Mouse (Mus musculus): ENCODE measurements around the gene Ric1. TPM values are rescaled to one million over a fixed set of nuclear protein-coding genes. Genes with fewer than 3 reads are reported as not detected.

Ric1 gene
- polyA plus RNA-seq, 1 experiment from 2014 or later: 7.6 TPM

DNA sequence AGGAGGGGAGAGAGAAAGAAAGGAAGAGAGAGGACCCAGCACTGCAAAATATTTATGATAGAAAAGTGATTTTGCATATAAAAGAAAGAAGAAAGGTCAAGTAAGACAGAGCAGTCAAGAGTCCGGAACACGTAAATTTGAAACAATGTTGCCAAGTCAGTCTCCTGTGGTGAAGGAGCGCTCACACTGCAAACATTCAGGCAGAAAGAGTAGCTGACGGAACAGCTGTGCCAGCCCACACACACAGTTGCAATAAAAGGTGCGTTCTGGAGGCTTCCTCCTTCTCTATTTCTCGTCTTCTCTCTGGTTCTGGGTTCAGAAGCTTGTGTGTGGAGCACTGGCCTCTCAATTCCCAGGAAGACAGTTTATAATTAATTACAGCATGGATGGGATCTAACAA lies 133.1 kb downstream of the Ric1 start:
- WGBS: 74% methylated on average over 6 of the region's 6 CpGs
- Histone ChIP-seq H3K27me3 (replicated peaks; ENCODE audit: control insufficient read depth, insufficient read depth, low read length) (no peaks in the 10 kb centered on the region), H3K9me3 (ENCODE audit: control insufficient read depth, low read length) (no peaks in the 10 kb centered on the region), H3K4me1 (replicated peaks; ENCODE audit: control insufficient read depth, insufficient read depth, low read length) (peaks cover under 1% of the 10 kb centered on the region; the same call in 1 of the 2 replicates), H3K36me3 (ENCODE audit: control insufficient read depth, insufficient read depth, low read length) (no peaks in the 10 kb centered on the region), H3K4me2 (no peak overlapping the region), H3K9ac (ENCODE audit: low read depth, low read length) (no peak overlapping the region), H3K27ac (ENCODE audit: low read depth, low read length) (no peak overlapping the region), H3K4me3 (ENCODE audit: low read depth, low read length) (no peak overlapping the region)
- no peak for ATAC-seq (replicated peaks; ENCODE audit: low FRiP score)
- DNase-seq (ENCODE audit: low spot score): no peak

- no peak overlapping the region for H3K9ac ChIP-seq (ENCODE audit: low read depth, low read length)
- no peak overlapping the region for H3K27ac ChIP-seq (ENCODE audit: low read depth, low read length)
- no peaks in the 10 kb centered on the region for H3K4me1 ChIP-seq (replicated peaks; ENCODE audit: control insufficient read depth, insufficient read depth, low read length)
- H3K4me2 ChIP-seq: no peak overlapping the region
- ATAC-seq (replicated peaks; ENCODE audit: low FRiP score): no peak
- no peak overlapping the region for H3K4me3 ChIP-seq (ENCODE audit: low read depth, low read length)
- no peaks in the 10 kb centered on the region for H3K9me3 ChIP-seq (ENCODE audit: control insufficient read depth, low read length)
- no peaks in the 10 kb centered on the region for H3K36me3 ChIP-seq (ENCODE audit: control insufficient read depth, insufficient read depth, low read length)
- no peaks in the 10 kb centered on the region for H3K27me3 ChIP-seq (replicated peaks; ENCODE audit: control insufficient read depth, insufficient read depth, low read length)
- DNase-seq (ENCODE audit: low spot score): no peak
- WGBS: 81% methylated on average over 4 of the region's 4 CpGs
Observed at GRCm38 (mm10) chr19:29656029-29656428, 133.9 kb downstream of the Ric1 start.

Other genes starting within 250 kb of the Ric1 start
- 3.1 and 3.2 TPM in 2 replicates for gene Insl6, start 196.9 kb upstream of the Ric1 start, polyA plus RNA-seq (2014; fragmentation: Nextera tagmentation; extraction: Ambion mirVana)
- gene Rln1, start 187.6 kb upstream of the Ric1 start, polyA plus RNA-seq (2014; fragmentation: Nextera tagmentation; extraction: Ambion mirVana): not detected in 2 replicates
- gene Plgrkt, start 154.9 kb upstream of the Ric1 start, polyA plus RNA-seq (2014; fragmentation: Nextera tagmentation; extraction: Ambion mirVana): 54.0 and 56.2 TPM in 2 replicates
- 0.43 and 0.86 TPM in 2 replicates for gene Cd274, start 154.8 kb upstream of the Ric1 start, polyA plus RNA-seq (2014; fragmentation: Nextera tagmentation; extraction: Ambion mirVana)
- not detected in 2 replicates for gene Pdcd1lg2, start 111.4 kb upstream of the Ric1 start, polyA plus RNA-seq (2014; fragmentation: Nextera tagmentation; extraction: Ambion mirVana)
- gene Ermp1, start 126.1 kb downstream of the Ric1 start, polyA plus RNA-seq (2014; fragmentation: Nextera tagmentation; extraction: Ambion mirVana): 15.9 and 18.6 TPM in 2 replicates
- not detected in 2 replicates for gene Mlana, start 175.5 kb downstream of the Ric1 start, polyA plus RNA-seq (2014; fragmentation: Nextera tagmentation; extraction: Ambion mirVana)

Measured in liver, embryonic 11.5 days (tissue).